Mouse (Mus musculus) embryonic facial prominence, embryonic 10.5 days (tissue): ENCODE measurements around the gene Dclk3. TPM values are rescaled to one million over a fixed set of nuclear protein-coding genes. Genes with fewer than 3 reads are reported as not detected.

Experiments
- DNase-seq: peaks from one replicate; pipeline ENCODE4 v3.0.0-alpha.2; 2017; ENCODE audit warnings: low spot score
- H3K27ac ChIP-seq: fragments of 300-500 bp; sonication (generic); replicated peaks from 2 replicates; pipeline ENCODE4 v1.5.1; 2016; ENCODE audit warnings: mild to moderate bottlenecking
- H3K27me3 ChIP-seq: fragments of 300-500 bp; sonication (generic); replicated peaks from 2 replicates; pipeline ENCODE4 v1.6.1; 2016; ENCODE audit warnings: low read depth, mild to moderate bottlenecking; ENCODE audit not compliant: poor library complexity, severe bottlenecking
- H3K36me3 ChIP-seq: fragments of 300-500 bp; sonication (generic); replicated peaks from 2 replicates; pipeline ENCODE4 v1.6.1; 2016; ENCODE audit warnings: mild to moderate bottlenecking, moderate library complexity
- H3K4me1 ChIP-seq: fragments of 300-500 bp; sonication (generic); 2 replicates; pipeline ENCODE4 v1.6.1; 2016
- H3K4me3 ChIP-seq: fragments of 300-500 bp; sonication (generic); 2 replicates; pipeline ENCODE4 v1.5.1; 2016; ENCODE audit warnings: mild to moderate bottlenecking, moderate library complexity
- H3K9me3 ChIP-seq: fragments of 300-500 bp; sonication (generic); 2 replicates; pipeline ENCODE4 v1.6.1; 2016; ENCODE audit warnings: mild to moderate bottlenecking
- WGBS: fragments of 180-500 bp; shearing (Covaris S2); methylation state at CpG from one replicate; pipeline ENCODE4 v1.1.7; 2016; 5-methylcytosine and 5-hydroxymethylcytosine counted together
- polyA plus RNA-seq: library from polyadenylated mRNA; unstranded; fragments of >200 nt; fragmentation: Nextera tagmentation; extraction: Ambion mirVana; gene quantifications from 2 replicates; pipeline ENCODE4 v1.2.1, GENCODE M21; 2016

The Dclk3 gene
- polyA plus RNA-seq, 1 experiment from 2014 or later, result 0.64 TPM

GRCm38 (mm10) chr9:111500211-111500610 lies 61.3 kb downstream of the Dclk3 start:
- DNase-seq, result no peak
- no peak overlapping the region for H3K4me3 ChIP-seq
- WGBS, result 87% methylated on average over 9 of the region's 9 CpGs
- H3K4me1 ChIP-seq, result no peaks in the 10 kb centered on the region
- no peaks in the 10 kb centered on the region for H3K36me3 ChIP-seq
- no peaks in the 10 kb centered on the region for H3K9me3 ChIP-seq
- no peaks in the 10 kb centered on the region for H3K27me3 ChIP-seq
- H3K27ac ChIP-seq, result no peak overlapping the region

DNA sequence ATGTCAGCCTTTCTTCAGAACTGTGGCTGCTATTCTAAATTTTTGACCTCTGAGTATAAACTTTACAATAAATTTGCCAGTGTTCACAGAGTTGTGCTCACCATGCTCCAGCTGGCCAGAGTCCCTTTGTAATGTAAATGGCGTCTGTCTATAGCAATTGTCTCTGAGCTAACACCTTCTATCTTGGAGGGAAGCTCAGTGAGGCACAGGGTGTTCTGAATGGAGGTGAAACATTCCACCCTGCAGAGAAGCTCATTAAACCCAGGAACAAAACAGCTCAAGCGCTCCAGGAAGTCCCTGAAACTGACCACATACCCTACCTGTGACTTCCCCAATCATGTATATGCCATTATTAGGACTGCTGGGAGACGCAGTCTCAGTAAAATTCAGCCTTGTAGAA lies 67.2 kb downstream of the Dclk3 start:
- no peak for DNase-seq

GRCm38 (mm10) chr9:111514586-111515473 lies 75.9 kb downstream of the Dclk3 start:
- no peaks in the 10 kb centered on the region for H3K9me3 ChIP-seq
- no peaks in the 10 kb centered on the region for H3K4me1 ChIP-seq
- H3K36me3 ChIP-seq, result no peaks in the 10 kb centered on the region
- no peak for DNase-seq
- WGBS, result 90% methylated on average over 15 of the region's 15 CpGs
- no peak overlapping the region for H3K27ac ChIP-seq
- H3K27me3 ChIP-seq, result no peaks in the 10 kb centered on the region
- H3K4me3 ChIP-seq, result no peak overlapping the region

More for the DNA sequence above, 67.2 kb downstream of the Dclk3 start:
- Histone ChIP-seq H3K4me1 (no peaks in the 10 kb centered on the region), H3K9me3 (0 out of 2 replicates have a peak, but pooled peaks cover 4% of the 10 kb centered on the region), H3K27ac (no peak overlapping the region), H3K27me3 (no peaks in the 10 kb centered on the region), H3K36me3 (no peaks in the 10 kb centered on the region), H3K4me3 (no peak overlapping the region)
- 48% methylated on average over 3 of the region's 3 CpGs for WGBS

DNA sequence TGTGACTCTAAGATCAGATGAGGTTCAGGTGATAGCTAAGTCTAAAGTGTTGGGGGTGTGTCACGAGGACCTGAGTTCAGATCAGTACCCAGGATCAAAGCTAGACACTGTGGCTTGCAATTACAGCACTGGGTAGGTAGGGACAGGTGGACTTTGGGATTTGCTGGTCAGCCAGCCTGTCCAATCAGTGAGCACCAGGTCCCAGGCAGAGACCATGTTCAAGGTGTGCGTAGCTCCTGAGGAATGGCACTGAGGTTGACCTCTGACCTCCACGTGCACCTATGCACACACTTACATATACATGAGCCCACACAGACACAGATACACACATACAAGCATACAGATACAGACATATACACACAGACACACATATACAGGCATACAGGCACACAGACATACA lies 76.7 kb downstream of the Dclk3 start:
- no peak overlapping the region for H3K4me3 ChIP-seq
- H3K27ac ChIP-seq, result no peak overlapping the region
- 84% methylated on average over 3 of the region's 3 CpGs for WGBS
- no peaks in the 10 kb centered on the region for H3K27me3 ChIP-seq
- no peaks in the 10 kb centered on the region for H3K9me3 ChIP-seq
- H3K36me3 ChIP-seq, result no peaks in the 10 kb centered on the region
- DNase-seq, result no peak
- no peaks in the 10 kb centered on the region for H3K4me1 ChIP-seq

GRCm38 (mm10) chr9:111522226-111522625 lies 83.3 kb downstream of the Dclk3 start:
- H3K4me3 ChIP-seq, result no peak overlapping the region
- H3K27ac ChIP-seq, result no peak overlapping the region
- H3K36me3 ChIP-seq, result no peaks in the 10 kb centered on the region
- 91% methylated on average over 7 of the region's 7 CpGs for WGBS
- H3K27me3 ChIP-seq, result no peaks in the 10 kb centered on the region
- 0 out of 2 replicates have a peak, but pooled peaks cover 2% of the 10 kb centered on the region for H3K9me3 ChIP-seq
- DNase-seq, result no peak
- H3K4me1 ChIP-seq, result no peaks in the 10 kb centered on the region

- H3K36me3 ChIP-seq, result no peaks in the 10 kb centered on the region
- H3K4me3 ChIP-seq, result no peak overlapping the region
- H3K27me3 ChIP-seq, result no peaks in the 10 kb centered on the region
- H3K4me1 ChIP-seq, result no peaks in the 10 kb centered on the region
- WGBS, result 91% methylated on average over 11 of the region's 11 CpGs
- no peak for DNase-seq
- H3K9me3 ChIP-seq, result 0 out of 2 replicates have a peak, but pooled peaks cover 2% of the 10 kb centered on the region
- no peak overlapping the region for H3K27ac ChIP-seq
Observed at GRCm38 (mm10) chr9:111523111-111523510, 84.2 kb downstream of the Dclk3 start.

DNA sequence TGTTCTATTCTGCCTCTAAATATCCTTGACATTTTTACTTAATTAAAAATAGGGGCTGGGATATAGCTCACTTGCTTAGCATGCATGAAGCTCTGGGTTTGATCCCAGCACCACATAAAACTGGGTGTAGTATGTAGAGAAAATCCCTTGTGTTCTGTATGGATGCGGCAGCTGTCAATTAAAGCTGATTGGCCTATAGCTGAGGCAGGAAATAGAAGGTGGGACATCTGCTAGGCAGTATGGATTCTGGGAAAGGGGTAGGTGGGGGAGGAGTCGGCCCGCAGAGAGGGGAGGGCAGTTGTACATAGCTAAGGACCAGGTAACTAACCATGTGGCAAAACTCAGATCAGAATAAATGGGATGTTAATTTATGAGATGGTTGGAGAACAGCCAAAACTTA lies 85.0 kb downstream of the Dclk3 start:
- WGBS, result 93% methylated on average over 3 of the region's 3 CpGs
- Histone ChIP-seq H3K36me3 (no peaks in the 10 kb centered on the region), H3K4me3 (no peak overlapping the region), H3K27ac (no peak overlapping the region), H3K4me1 (no peaks in the 10 kb centered on the region), H3K27me3 (no peaks in the 10 kb centered on the region), H3K9me3 (0 out of 2 replicates have a peak, but pooled peaks cover 2% of the 10 kb centered on the region)
- DNase-seq, result no peak

DNA sequence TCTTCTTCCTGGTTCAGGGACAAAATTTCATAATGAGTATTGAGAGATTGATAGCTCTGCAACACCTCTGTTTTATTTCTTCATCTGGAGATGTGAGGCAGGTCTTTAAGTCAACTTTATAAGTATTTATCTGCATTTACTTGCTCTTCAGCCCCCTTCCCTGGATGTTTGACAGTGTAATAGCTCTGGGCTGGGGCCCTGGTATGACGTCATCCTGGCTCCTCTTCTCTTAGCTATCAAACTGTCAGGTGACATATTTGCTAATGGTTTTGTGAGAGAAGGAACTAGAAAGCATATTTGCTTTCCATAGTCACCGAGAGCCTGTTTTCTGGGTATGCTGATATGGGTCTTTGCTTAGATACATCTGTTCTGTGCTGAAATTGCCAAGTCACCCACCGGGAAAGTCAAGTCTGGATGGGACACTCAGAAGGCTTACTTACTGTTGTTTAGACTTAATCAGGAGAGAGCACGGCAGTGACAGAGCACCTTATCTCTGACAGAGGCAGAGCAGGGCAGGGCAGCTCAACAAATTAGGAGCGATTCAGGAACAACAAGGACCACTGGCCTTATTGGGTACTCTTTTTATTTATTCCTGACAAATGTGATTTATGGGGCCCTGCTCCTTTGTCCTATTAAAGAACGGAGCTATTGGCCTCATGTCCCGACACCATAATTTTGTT lies 96.0 kb downstream of the Dclk3 start:
- no peaks in the 10 kb centered on the region for H3K36me3 ChIP-seq
- no peak overlapping the region for H3K27ac ChIP-seq
- DNase-seq, result no peak
- no peak overlapping the region for H3K4me3 ChIP-seq
- no peaks in the 10 kb centered on the region for H3K4me1 ChIP-seq
- no peaks in the 10 kb centered on the region for H3K9me3 ChIP-seq
- no peaks in the 10 kb centered on the region for H3K27me3 ChIP-seq
- whole genome bisulfite sequencing, result 86% methylated on average over 7 of the region's 7 CpGs

DNA sequence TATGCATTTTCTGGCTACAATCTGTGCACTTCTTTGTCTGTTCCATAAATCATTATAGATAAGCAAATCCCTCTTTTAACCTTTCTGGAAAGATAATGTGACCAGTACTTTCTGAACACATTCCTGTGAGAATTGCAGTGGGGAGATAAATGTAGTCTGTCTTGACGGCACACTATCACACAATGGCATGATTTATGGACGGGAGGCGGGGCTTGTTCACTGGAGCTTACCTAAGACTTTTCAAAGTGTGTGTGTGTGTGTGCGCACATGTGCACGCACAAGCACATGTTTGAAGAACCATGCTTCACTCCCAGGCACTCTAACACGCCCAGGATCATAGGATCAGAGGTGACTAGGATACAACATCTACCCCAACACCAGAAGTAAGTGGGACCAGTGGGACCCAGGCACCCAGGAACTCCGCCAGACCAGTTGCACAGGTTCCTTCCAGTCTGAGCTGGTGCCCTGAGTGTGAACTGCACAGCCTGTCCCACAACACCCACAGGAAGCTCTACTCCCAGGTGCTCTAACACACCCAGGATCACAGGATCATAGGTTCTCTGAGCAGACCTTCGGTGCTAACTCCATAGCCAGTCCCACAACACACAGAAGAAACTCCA lies 96.7 kb downstream of the Dclk3 start:
- 88% methylated on average over 8 of the region's 8 CpGs for WGBS
- no peaks in the 10 kb centered on the region for H3K27me3 ChIP-seq
- H3K4me1 ChIP-seq, result no peaks in the 10 kb centered on the region
- H3K27ac ChIP-seq, result no peak overlapping the region
- no peaks in the 10 kb centered on the region for H3K36me3 ChIP-seq
- no peak overlapping the region for H3K4me3 ChIP-seq
- no peaks in the 10 kb centered on the region for H3K9me3 ChIP-seq
- no peak for DNase-seq

Other genes with a start within 250 kb of the Dclk3 start
- 52.7 and 56.8 TPM in 2 replicates for gene Mlh1, start 167.3 kb upstream of the Dclk3 start, polyA plus RNA-seq
- 29.7 and 30.4 TPM in 2 replicates for gene Epm2aip1, start 167.2 kb upstream of the Dclk3 start, polyA plus RNA-seq
- 0.09 and 0.11 TPM in 2 replicates for gene Trank1, start 127.3 kb upstream of the Dclk3 start, polyA plus RNA-seq